Mouse (Mus musculus): ENCODE results near the gene Prcp. TPM values are rescaled to one million over a fixed set of nuclear protein-coding genes. Genes with fewer than 3 reads are reported as not detected.
"Not testable (repeated sequence)": the region's sequence is repeated elsewhere in the genome, so short reads cannot be mapped to it uniquely, and the experiment has no call there.

Prcp gene
- polyA plus RNA-seq, 1 experiment from 2014 or later = 16.5 TPM

DNA sequence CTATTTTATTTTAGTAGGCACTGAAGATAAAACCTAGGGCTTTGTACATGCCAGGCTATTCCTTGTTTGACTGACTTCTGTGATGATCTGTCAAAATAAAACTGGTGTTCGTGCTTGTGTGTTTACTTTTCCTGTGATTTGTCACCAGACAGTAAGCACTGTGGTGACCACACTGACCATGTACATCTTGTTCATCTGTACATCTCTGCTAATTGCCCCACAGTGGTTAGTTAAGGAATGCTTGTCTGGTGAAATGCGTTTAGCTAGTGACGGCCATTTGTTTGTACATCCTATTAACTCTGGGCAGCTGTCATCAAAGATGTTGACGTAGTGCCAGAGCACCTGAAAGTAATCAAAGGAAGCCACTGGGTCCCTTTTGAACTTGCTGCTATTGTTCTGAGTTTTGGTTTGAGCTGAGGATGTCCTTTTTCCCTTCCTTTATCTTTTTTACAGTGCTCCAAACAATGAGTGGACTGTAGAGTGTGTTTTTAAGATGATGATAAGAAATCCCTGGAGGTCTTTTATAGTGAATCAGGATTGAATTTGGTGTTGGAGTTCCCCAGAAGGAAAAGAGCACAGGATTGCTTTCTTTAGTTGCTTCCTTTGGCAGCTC, 16.5 kb downstream of the Prcp start:
- Histone ChIP-seq H3K4me2 (no peak overlapping the region), H3K36me3 (peaks cover 15% of the 10 kb centered on the region; the same call in 1 of the 2 replicates), H3K9me3 (replicated peaks) (no peaks in the 10 kb centered on the region), H3K9ac (no peak overlapping the region), H3K4me3 (replicated peaks) (no peak overlapping the region), H3K4me1 (replicated peaks) (peaks cover 41% of the 10 kb centered on the region), H3K27me3 (no peaks in the 10 kb centered on the region), H3K27ac (no peak overlapping the region)
- WGBS (ENCODE audit: insufficient replicate concordance) = 60% methylated on average over 4 of the region's 4 CpGs
- DNase-seq (no peak), ATAC-seq (ENCODE audit: low read depth) (no peak)

DNA sequence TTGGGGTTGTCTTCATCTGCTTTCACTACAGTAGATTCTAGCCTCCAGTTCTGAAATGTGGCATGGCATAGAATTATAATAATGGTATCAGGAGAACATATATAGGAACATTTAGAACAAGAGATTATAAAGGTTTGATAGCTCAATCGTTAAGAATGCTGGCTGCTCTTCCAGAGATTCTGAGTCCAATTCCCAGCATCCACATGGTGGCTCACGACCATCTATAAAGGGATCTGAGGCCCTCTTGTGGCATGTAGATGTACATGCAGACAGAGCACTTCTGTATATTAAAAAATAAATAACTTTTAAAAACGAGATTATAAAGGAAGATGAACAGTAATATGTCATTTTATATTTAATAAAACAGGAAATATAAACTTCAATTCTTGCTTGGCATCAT, 19.2 kb downstream of the Prcp start:
- peaks cover 22% of the 10 kb centered on the region for H3K4me1 ChIP-seq (replicated peaks)
- peaks cover 15% of the 10 kb centered on the region; the same call in 1 of the 2 replicates for H3K36me3 ChIP-seq
- H3K9ac ChIP-seq = no peak overlapping the region
- DNase-seq (no peak), ATAC-seq (ENCODE audit: low read depth) (no peak)
- no peak overlapping the region for H3K27ac ChIP-seq
- H3K27me3 ChIP-seq = no peaks in the 10 kb centered on the region
- no peak overlapping the region for H3K4me2 ChIP-seq
- no peak overlapping the region for H3K4me3 ChIP-seq (replicated peaks)
- H3K9me3 ChIP-seq (replicated peaks) = no peaks in the 10 kb centered on the region
- WGBS (ENCODE audit: insufficient replicate concordance) = 25% methylated on average over 3 of the region's 3 CpGs

DNA sequence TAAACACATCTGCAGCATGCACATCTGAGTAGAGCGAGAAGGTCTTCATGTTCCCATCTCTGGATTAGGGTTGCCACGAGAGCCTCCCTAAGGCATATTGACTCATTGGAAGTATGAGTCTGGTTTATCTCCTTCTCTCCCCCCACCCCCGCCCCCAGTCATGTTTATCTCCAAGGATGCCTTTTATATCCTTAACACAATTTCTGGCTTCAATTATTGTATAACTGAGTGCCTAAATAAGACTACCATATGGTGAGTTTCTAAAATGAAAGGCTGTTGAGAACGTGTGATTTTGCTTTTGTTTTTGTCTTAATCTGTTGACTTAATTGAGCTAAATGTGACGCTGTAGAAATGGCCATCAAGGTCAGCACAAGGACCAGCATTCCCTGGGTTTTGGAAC, 21.8 kb downstream of the Prcp start:
- no peak overlapping the region for H3K4me2 ChIP-seq
- 0 out of 2 replicates have a peak, but pooled peaks cover 9% of the 10 kb centered on the region for H3K4me1 ChIP-seq (replicated peaks)
- no peak for DNase-seq
- H3K9me3 ChIP-seq (replicated peaks) = no peaks in the 10 kb centered on the region
- no peak for ATAC-seq (ENCODE audit: low read depth)
- no peak overlapping the region for H3K27ac ChIP-seq
- peaks cover 6% of the 10 kb centered on the region; the same call in 1 of the 2 replicates for H3K36me3 ChIP-seq
- 58% methylated on average over 5 of the region's 5 CpGs for WGBS (ENCODE audit: insufficient replicate concordance)
- no peak overlapping the region for H3K9ac ChIP-seq
- no peak overlapping the region for H3K4me3 ChIP-seq (replicated peaks)
- no peaks in the 10 kb centered on the region for H3K27me3 ChIP-seq

DNA sequence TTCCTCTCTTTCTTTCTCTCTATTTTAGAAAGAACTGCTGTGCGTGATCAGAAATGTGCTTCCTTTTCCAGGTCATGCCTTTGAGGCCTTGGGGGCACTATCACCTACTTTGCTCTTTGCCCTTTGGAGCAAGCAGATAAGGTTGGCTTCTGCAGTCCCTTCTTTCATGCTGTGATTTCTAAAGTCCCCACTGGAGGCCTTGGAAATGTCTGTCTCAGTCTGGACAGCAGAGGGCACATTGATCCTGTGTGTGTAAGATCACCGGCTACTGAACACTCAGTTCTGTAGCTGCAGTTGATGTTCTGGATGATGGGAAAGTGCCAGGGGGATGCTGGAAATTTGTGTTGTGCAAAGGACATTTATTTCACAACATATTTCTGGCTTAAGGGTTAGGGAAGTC, 22.8 kb downstream of the Prcp start:
- ATAC-seq (ENCODE audit: low read depth) (no peak), DNase-seq (no peak)
- H3K4me2 ChIP-seq = no peak overlapping the region
- no peak overlapping the region for H3K9ac ChIP-seq
- H3K9me3 ChIP-seq (replicated peaks) = no peaks in the 10 kb centered on the region
- no peak overlapping the region for H3K4me3 ChIP-seq (replicated peaks)
- WGBS (ENCODE audit: insufficient replicate concordance) = 51% methylated on average over 2 of the region's 2 CpGs
- peaks cover 5% of the 10 kb centered on the region; the same call in 1 of the 2 replicates for H3K36me3 ChIP-seq
- no peaks in the 10 kb centered on the region for H3K27me3 ChIP-seq
- 0 out of 2 replicates have a peak, but pooled peaks cover 9% of the 10 kb centered on the region for H3K4me1 ChIP-seq (replicated peaks)
- no peak overlapping the region for H3K27ac ChIP-seq

DNA sequence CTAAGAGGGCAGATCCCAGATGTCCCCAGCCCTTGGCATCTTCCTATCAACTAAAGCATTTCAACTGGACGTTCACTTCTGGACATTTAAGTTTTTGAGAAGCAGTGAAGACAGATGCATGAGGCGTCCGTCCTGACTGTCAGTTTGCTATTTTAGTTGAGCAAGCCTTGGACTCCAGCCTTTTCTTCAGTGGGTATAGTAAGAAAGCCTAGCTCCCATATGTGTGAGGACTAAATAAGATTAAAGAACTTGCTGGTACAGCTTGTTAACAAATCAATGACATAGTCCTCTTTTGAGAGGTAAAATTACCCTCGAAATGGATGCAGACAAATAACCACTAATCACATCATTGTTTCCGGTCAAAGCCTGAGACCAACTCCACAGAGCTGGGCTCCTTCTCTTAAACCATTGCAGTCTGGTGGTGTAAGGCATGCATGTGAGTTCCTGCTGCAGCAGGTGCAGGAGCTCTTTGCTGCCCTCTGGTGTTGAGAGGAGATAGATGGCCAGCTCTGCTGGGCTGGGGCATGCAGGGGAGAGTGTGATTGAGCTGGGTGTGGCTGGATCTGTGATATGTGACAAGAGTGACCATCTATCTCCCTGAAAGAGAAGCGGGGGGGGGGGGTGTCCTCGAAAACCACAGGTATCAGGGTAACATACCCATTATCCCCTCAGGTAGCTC, 29.2 kb downstream of the Prcp start:
- Histone ChIP-seq H3K4me3 (replicated peaks) (no peak overlapping the region), H3K9ac (no peak overlapping the region), H3K4me1 (replicated peaks) (peaks cover 14% of the 10 kb centered on the region), H3K36me3 (0 out of 2 replicates have a peak, but pooled peaks cover 5% of the 10 kb centered on the region), H3K9me3 (replicated peaks) (no peaks in the 10 kb centered on the region), H3K27ac (no peak overlapping the region), H3K4me2 (no peak overlapping the region), H3K27me3 (no peaks in the 10 kb centered on the region)
- peak; percentile 97 for ATAC-seq (ENCODE audit: low read depth)
- peak; percentile 70 for DNase-seq
- 32% methylated on average over 7 of the region's 7 CpGs for WGBS (ENCODE audit: insufficient replicate concordance)

DNA sequence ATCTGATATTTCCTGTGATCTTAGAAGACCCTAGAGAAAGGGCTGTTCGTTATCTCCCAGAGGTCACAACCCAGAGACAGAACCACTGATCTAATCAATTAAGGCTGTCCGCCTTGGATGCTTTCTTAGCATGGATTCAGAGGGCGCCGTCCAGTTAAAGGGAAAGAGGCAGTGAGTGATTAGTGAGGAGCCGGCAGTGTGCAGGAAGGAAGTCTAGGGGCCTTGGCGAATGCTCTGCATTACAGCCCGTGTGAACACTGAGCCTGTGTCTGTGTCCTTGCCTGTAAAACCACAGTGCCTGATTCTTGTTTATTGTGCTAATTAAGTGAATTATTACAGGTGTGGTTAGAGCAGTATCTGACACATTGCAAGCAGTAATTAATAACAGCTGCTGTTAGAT, 30.0 kb downstream of the Prcp start:
- DNase-seq; H3K9me3 ChIP-seq (replicated peaks); H3K4me2 ChIP-seq; ATAC-seq (ENCODE audit: low read depth); H3K4me3 ChIP-seq (replicated peaks); H3K27me3 ChIP-seq; H3K36me3 ChIP-seq; H3K9ac ChIP-seq; H3K27ac ChIP-seq: not testable (repeated sequence)
- H3K4me1 ChIP-seq (replicated peaks) = peaks cover 14% of the 10 kb centered on the region
- 24% methylated on average over 7 of the region's 7 CpGs for WGBS (ENCODE audit: insufficient replicate concordance)

DNA sequence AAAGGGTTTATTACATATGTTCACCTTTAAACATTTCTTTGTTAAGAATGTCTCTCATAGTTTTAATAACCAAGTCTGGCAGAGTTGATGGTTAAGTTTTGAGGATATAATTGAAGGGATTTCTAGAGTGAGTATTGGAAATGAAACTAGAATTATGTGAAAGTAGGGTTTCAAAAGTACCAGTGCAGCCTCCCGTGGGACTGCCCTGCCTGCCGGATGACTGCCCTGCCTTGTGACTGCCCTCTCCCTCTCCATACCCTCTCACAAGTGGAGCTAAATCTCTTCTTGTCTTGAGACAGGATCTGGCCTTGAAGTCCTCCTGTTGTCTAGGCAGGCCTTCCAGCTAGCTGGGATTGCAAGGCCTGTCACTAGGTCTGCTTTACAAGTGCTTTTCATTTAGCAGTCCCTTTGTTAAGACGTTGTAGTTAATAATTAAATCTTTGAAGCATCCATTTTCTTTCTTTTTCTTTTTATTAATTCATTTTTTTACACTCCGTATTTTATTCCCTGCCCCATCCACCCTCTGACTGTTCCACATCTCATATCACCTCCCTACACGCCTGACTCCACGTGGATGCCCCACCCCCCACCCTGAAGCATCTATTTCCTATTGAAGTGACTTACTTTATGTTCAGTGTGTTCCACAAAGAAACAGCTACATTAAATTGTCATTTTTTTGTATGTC, 46.0 kb downstream of the Prcp start:
- Histone ChIP-seq H3K27ac (no peak overlapping the region), H3K4me1 (replicated peaks) (no peaks in the 10 kb centered on the region), H3K36me3 (peaks cover 16% of the 10 kb centered on the region), H3K4me3 (replicated peaks) (no peak overlapping the region), H3K9me3 (replicated peaks) (no peaks in the 10 kb centered on the region), H3K9ac (no peak overlapping the region), H3K4me2 (no peak overlapping the region), H3K27me3 (no peaks in the 10 kb centered on the region)
- ATAC-seq (ENCODE audit: low read depth) = no peak
- 81% methylated on average over 6 of the region's 6 CpGs for WGBS (ENCODE audit: insufficient replicate concordance)
- no peak for DNase-seq

DNA sequence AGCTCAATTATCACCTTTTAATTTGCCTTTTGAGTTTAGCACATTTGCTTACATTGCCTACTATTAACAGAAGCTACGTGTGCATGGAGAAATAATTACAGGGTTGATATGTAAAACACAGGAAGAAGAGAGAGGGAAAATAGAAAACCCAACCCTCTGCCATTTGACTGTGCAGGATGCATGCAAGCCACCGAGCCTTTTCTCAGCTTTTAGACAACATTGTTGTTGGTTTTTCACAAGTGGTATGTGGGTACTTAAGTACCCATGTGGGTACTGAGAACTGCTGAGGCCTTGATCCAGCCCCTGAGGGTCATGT, 46.5 kb downstream of the Prcp start:
- DNase-seq (no peak), ATAC-seq (ENCODE audit: low read depth) (no peak)
- Histone ChIP-seq H3K4me1 (replicated peaks) (no peaks in the 10 kb centered on the region), H3K27ac (no peak overlapping the region), H3K4me3 (replicated peaks) (no peak overlapping the region), H3K9me3 (replicated peaks) (no peaks in the 10 kb centered on the region), H3K4me2 (no peak overlapping the region), H3K27me3 (no peaks in the 10 kb centered on the region), H3K9ac (no peak overlapping the region), H3K36me3 (peaks cover 16% of the 10 kb centered on the region)
- 71% methylated on average over 2 of the region's 2 CpGs for WGBS (ENCODE audit: insufficient replicate concordance)

DNA sequence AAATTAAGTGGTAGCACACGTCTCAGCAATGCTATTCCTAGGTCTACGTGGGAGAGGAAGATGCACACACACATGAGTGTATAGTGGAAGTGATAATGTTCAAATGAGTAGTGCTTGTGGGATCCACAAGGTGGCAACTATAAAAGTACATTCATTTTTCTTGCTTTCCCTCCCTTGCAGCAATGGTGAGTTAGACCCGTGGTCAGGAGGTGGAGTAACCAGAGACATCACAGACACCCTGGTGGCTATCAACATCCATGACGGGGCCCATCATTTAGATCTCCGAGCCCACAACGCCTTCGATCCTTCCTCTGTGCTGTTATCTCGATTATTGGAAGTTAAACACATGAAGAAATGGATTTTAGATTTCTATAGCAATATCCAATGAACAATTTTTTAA, 58.5 kb downstream of the Prcp start:
- DNase-seq (no peak), ATAC-seq (ENCODE audit: low read depth) (no peak)
- no peak overlapping the region for H3K27ac ChIP-seq
- peaks cover 14% of the 10 kb centered on the region for H3K36me3 ChIP-seq
- H3K9ac ChIP-seq = no peak overlapping the region
- H3K4me3 ChIP-seq (replicated peaks) = no peak overlapping the region
- H3K27me3 ChIP-seq = no peaks in the 10 kb centered on the region
- WGBS (ENCODE audit: insufficient replicate concordance) = 71% methylated on average over 8 of the region's 8 CpGs
- H3K4me2 ChIP-seq = no peak overlapping the region
- H3K9me3 ChIP-seq (replicated peaks) = no peaks in the 10 kb centered on the region
- no peaks in the 10 kb centered on the region for H3K4me1 ChIP-seq (replicated peaks)

DNA sequence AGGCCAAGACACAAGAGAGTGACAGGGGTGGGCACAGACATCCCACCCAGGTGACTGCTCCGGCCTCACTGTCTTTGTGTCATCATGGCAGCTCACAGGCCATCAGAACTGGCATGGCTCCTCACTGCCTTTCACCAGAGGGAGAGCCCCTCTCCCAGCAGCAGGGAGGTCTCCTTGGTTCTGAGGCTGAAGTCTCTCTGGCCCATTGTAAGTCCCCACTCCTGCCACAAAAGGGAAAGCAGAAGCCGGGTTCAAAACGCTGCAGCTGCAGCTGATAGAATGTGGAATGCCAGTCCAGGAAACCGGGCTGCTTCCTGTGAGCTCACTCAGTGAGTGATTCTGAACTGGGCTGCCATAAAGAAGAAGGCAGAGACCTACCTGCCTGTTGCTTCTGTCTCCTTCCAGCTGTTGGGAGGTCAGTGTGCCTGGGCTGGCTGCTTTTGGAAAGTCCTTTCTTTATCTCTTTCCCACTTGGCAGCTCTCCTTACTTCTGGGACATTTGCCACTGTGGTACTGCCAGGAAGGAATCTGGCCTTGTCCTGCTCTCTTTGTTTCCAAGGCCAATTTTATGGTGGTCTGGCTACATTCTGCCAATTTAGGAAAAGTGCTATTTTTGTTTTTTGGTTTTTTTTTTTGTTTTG, 59.2 kb downstream of the Prcp start:
- ATAC-seq (ENCODE audit: low read depth); H3K4me1 ChIP-seq (replicated peaks); H3K27me3 ChIP-seq; H3K9me3 ChIP-seq (replicated peaks); H3K27ac ChIP-seq; H3K9ac ChIP-seq; DNase-seq; H3K4me2 ChIP-seq; H3K4me3 ChIP-seq (replicated peaks): not testable (repeated sequence)
- 35% methylated on average over 4 of the region's 4 CpGs for WGBS (ENCODE audit: insufficient replicate concordance)
- H3K36me3 ChIP-seq = peaks cover 14% of the 10 kb centered on the region

DNA sequence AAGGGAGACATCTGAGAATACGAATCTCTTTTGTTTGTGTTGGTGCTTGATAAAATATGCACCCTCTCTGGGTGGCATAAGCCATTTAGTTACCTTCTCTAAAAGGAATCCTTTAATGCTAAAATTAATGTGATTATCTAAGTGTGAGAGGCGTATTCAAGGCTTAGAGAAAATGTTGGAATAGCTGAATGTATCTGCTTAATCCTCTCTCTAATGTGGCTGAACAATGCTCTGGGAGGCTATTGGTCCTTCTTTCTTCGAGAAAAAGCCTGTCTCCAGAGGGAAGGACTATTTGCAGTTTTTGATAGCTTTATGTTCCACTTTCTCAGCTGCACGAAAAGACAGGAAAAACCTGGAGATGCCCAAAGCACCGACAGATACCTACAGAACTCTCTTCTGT, 62.5 kb downstream of the Prcp start:
- 41% methylated on average over 5 of the region's 5 CpGs for WGBS (ENCODE audit: insufficient replicate concordance)
- Histone ChIP-seq H3K9ac (no peak overlapping the region), H3K4me2 (no peak overlapping the region), H3K4me1 (replicated peaks) (no peaks in the 10 kb centered on the region), H3K9me3 (replicated peaks) (no peaks in the 10 kb centered on the region), H3K27ac (no peak overlapping the region), H3K27me3 (no peaks in the 10 kb centered on the region), H3K4me3 (replicated peaks) (no peak overlapping the region), H3K36me3 (0 out of 2 replicates have a peak, but pooled peaks cover 7% of the 10 kb centered on the region)
- ATAC-seq (ENCODE audit: low read depth) = no peak
- DNase-seq = no peak
